Mouse (Mus musculus): ENCODE results near the gene Rfx1. TPM values are rescaled to one million over a fixed set of nuclear protein-coding genes. Genes with fewer than 3 reads are reported as not detected.

The Rfx1 gene
- total RNA-seq, 2 experiments from 2014 or later: 28.7 to 33.3 TPM

GRCm38 (mm10) chr8:84042066-84042947 is 24.3 kb upstream of the Rfx1 start, which contains the start of gene Il27ra:
TSS of gene Il27ra (minus strand) at chr8:84042589.
- peak within 1 kb of the TSS; percentile 58 for H3K4me3 ChIP-seq
- H3K27ac ChIP-seq: peak within 1 kb of the TSS; percentile 72
- peak in 1 of 2 experiments; percentile 38 for DNase-seq (ENCODE audit: low spot score in 2 of 2)
- TF ChIP-seq CTCF (conservative IDR thresholded peaks at IDR 0.05): peak; percentile 84

- no peak for DNase-seq (ENCODE audit: low spot score in 2 of 2)
- TF ChIP-seq CTCF (conservative IDR thresholded peaks at IDR 0.05): no peak
- peak overlapping the region; percentile 72; the same call in 1 of the 2 replicates for H3K27ac ChIP-seq
- peak overlapping the region; percentile 58; the same call in 1 of the 2 replicates for H3K4me3 ChIP-seq
Observed at GRCm38 (mm10) chr8:84042948-84043342, 23.7 kb upstream of the Rfx1 start.

- no peak overlapping the region for H3K4me3 ChIP-seq
- no peak overlapping the region for H3K27ac ChIP-seq
- no peak; the same call in 1 of the 2 replicates for TF ChIP-seq CTCF (conservative IDR thresholded peaks at IDR 0.05)
- no peak for DNase-seq (ENCODE audit: low spot score in 2 of 2)
Observed at GRCm38 (mm10) chr8:84044103-84044502, 22.5 kb upstream of the Rfx1 start.

GRCm38 (mm10) chr8:84044900-84045299 is 21.7 kb upstream of the Rfx1 start, which contains the start of gene Rln3:
TSS of gene Rln3 (minus strand) at chr8:84045000.
- Histone ChIP-seq H3K4me3 (no peak within 1 kb of the TSS), H3K27ac (no peak within 1 kb of the TSS)
- DNase-seq (ENCODE audit: low spot score in 2 of 2): no peak
- no peak for TF ChIP-seq CTCF (conservative IDR thresholded peaks at IDR 0.05)

GRCm38 (mm10) chr8:84046505-84046904 is 20.1 kb upstream of the Rfx1 start:
- 0 out of 2 replicates have a peak, but pooled peaks have one; percentile 12 for TF ChIP-seq CTCF (conservative IDR thresholded peaks at IDR 0.05)
- H3K27ac ChIP-seq: no peak overlapping the region
- no peak overlapping the region for H3K4me3 ChIP-seq
- DNase-seq (ENCODE audit: low spot score in 2 of 2): no peak

- no peak for DNase-seq (ENCODE audit: low spot score in 2 of 2)
- no peak overlapping the region for H3K27ac ChIP-seq
- no peak overlapping the region for H3K4me3 ChIP-seq
- TF ChIP-seq CTCF (conservative IDR thresholded peaks at IDR 0.05): no peak
Observed at GRCm38 (mm10) chr8:84048171-84048570, 18.5 kb upstream of the Rfx1 start.

GRCm38 (mm10) chr8:84052746-84053145 is 13.9 kb upstream of the Rfx1 start:
- no peak for DNase-seq (ENCODE audit: low spot score in 2 of 2)
- Histone ChIP-seq H3K4me3 (no peak overlapping the region), H3K27ac (no peak overlapping the region)
- TF ChIP-seq CTCF (conservative IDR thresholded peaks at IDR 0.05): no peak

- no peak for DNase-seq (ENCODE audit: low spot score in 2 of 2)
- Histone ChIP-seq H3K4me3 (no peak overlapping the region), H3K27ac (no peak overlapping the region)
- no peak for TF ChIP-seq CTCF (conservative IDR thresholded peaks at IDR 0.05)
Observed at GRCm38 (mm10) chr8:84053229-84053628, 13.4 kb upstream of the Rfx1 start.

- H3K4me3 ChIP-seq: no peak overlapping the region
- TF ChIP-seq CTCF (conservative IDR thresholded peaks at IDR 0.05): no peak
- no peak for DNase-seq (ENCODE audit: low spot score in 2 of 2)
- no peak overlapping the region for H3K27ac ChIP-seq
Observed at GRCm38 (mm10) chr8:84057827-84058226, 8.8 kb upstream of the Rfx1 start.

- no peak for DNase-seq (ENCODE audit: low spot score in 2 of 2)
- 0 out of 2 replicates have a peak, but pooled peaks have one; percentile 16 for TF ChIP-seq CTCF (conservative IDR thresholded peaks at IDR 0.05)
- Histone ChIP-seq H3K27ac (no peak overlapping the region), H3K4me3 (no peak overlapping the region)
Observed at GRCm38 (mm10) chr8:84059226-84059625, 7.4 kb upstream of the Rfx1 start.

- H3K27ac ChIP-seq: no peak overlapping the region
- no peak for DNase-seq (ENCODE audit: low spot score in 2 of 2)
- no peak overlapping the region for H3K4me3 ChIP-seq
- TF ChIP-seq CTCF (conservative IDR thresholded peaks at IDR 0.05): no peak
Observed at GRCm38 (mm10) chr8:84060245-84060644, 6.4 kb upstream of the Rfx1 start.

- no peak overlapping the region for H3K27ac ChIP-seq
- no peak for TF ChIP-seq CTCF (conservative IDR thresholded peaks at IDR 0.05)
- no peak for DNase-seq (ENCODE audit: low spot score in 2 of 2)
- no peak overlapping the region for H3K4me3 ChIP-seq
Observed at GRCm38 (mm10) chr8:84063861-84064610, 2.6 kb upstream of the Rfx1 start.

- DNase-seq (ENCODE audit: low spot score in 2 of 2): no peak
Observed at GRCm38 (mm10) chr8:84065037-84065436, 1.6 kb upstream of the Rfx1 start, which contains the start of gene Gm10643. TSS of gene Gm10643 (minus strand) at chr8:84065137.

More at GRCm38 (mm10) chr8:84065037-84065436, 1.6 kb upstream of the Rfx1 start, which contains the start of gene Gm10643:
- Histone ChIP-seq H3K4me3 (peak within 1 kb of the TSS; percentile 72), H3K27ac (peak within 1 kb of the TSS; percentile 97)
- TF ChIP-seq CTCF (conservative IDR thresholded peaks at IDR 0.05): no peak

All from layer of hippocampus, adult 2 months (tissue).